Mouse (Mus musculus) thymus, postnatal 25 days (tissue): ENCODE data around the gene Rita1.

ENCODE experiments used
- DNase-seq: peaks from one replicate; pipeline ENCODE4 v3.0.0; 2022

The Rita1 gene

GRCm38 (mm10) chr5:120600946-120601668, 11.3 kb downstream of the Rita1 start:
- DNase-seq: no peak

- DNase-seq: no peak
Observed at GRCm38 (mm10) chr5:120599625-120600024, 12.8 kb downstream of the Rita1 start.

GRCm38 (mm10) chr5:120594485-120594884, 17.9 kb downstream of the Rita1 start:
- DNase-seq: no peak

- DNase-seq: no peak
Observed at GRCm38 (mm10) chr5:120592141-120592540, 20.2 kb downstream of the Rita1 start.

- DNase-seq: peak; percentile 43
Observed at GRCm38 (mm10) chr5:120590356-120591010, 21.9 kb downstream of the Rita1 start.

GRCm38 (mm10) chr5:120588569-120589094, 23.8 kb downstream of the Rita1 start, which contains the start of the genes Tpcn1 and Iqcd:
Tpcn1 (minus strand) TSS chr5:120588673.
Iqcd (plus strand) TSS chr5:120589016.
- peak; percentile 99 for DNase-seq

GRCm38 (mm10) chr5:120587940-120588568, 24.3 kb downstream of the Rita1 start:
- no peak for DNase-seq

- peak; percentile 67 for DNase-seq
Observed at GRCm38 (mm10) chr5:120587616-120587926, 24.8 kb downstream of the Rita1 start.

GRCm38 (mm10) chr5:120586741-120587615, 25.4 kb downstream of the Rita1 start:
- DNase-seq: peak; percentile 41

GRCm38 (mm10) chr5:120584968-120585367, 27.4 kb downstream of the Rita1 start:
- no peak for DNase-seq

- DNase-seq: no peak
Observed at GRCm38 (mm10) chr5:120583511-120583910, 28.9 kb downstream of the Rita1 start.

- DNase-seq: no peak
Observed at GRCm38 (mm10) chr5:120582002-120582401, 30.4 kb downstream of the Rita1 start.

- DNase-seq: peak; percentile 56
Observed at GRCm38 (mm10) chr5:120579898-120580626, 32.3 kb downstream of the Rita1 start.

GRCm38 (mm10) chr5:120579211-120579897, 33.0 kb downstream of the Rita1 start:
- DNase-seq: peak; percentile 64

- peak; percentile 82 for DNase-seq
Observed at GRCm38 (mm10) chr5:120578504-120579081, 33.8 kb downstream of the Rita1 start.

GRCm38 (mm10) chr5:120577935-120578441, 34.4 kb downstream of the Rita1 start:
- peak; percentile 82 for DNase-seq

- peak; percentile 66 for DNase-seq
Observed at GRCm38 (mm10) chr5:120576781-120577301, 35.5 kb downstream of the Rita1 start.

GRCm38 (mm10) chr5:120574469-120575063, 37.8 kb downstream of the Rita1 start:
- DNase-seq: no peak

GRCm38 (mm10) chr5:120571056-120571740, 41.2 kb downstream of the Rita1 start:
- no peak for DNase-seq
